Mouse (Mus musculus): ENCODE measurements around the gene Pxk.

DNA sequence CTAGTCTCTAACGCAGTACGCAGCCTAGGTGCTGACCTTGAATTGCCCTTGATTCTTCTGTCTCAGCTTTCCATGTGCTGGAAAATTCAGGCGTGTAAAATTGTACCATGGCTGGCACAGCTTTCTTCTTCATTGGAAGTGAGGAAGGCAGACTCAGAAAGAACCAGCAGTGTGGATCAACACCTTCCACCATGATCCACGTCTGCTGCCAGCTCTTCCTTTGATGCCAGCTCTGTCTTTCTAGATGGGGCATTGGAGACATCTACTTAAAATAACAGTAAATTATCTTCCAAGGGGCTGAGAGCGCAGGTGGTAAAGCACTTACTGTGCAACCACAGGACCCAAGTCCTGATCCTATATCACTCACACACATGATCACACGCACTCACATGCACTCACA is 94.7 kb downstream of the Pxk start:
- TF ChIP-seq EP300 (optimal IDR thresholded peaks at IDR 0.05) (no peak), CTCF (IDR thresholded peaks at IDR 0.05; ENCODE audit: low read depth) (no peak)

All from stomach, postnatal 0 days (tissue).